Mouse (Mus musculus) limb, embryonic 13.5 days (tissue): Measurements from ENCODE around the gene Gm21992. TPM values are rescaled to one million over a fixed set of nuclear protein-coding genes. Genes with fewer than 3 reads are reported as not detected.

Source experiments
- ATAC-seq: fragments of 200-750 bp; cut with Nextera tagmentation; 2 replicates; pipeline ENCODE4 v1.8.0; 2017; ENCODE audit warnings: low read depth, moderate number of reproducible peaks, moderate TSS enrichment; ENCODE audit not compliant: low FRiP score
- H3K27ac ChIP-seq: fragments of 300-500 bp; sonication (generic); 2 replicates; pipeline ENCODE4 v1.5.1; 2015; ENCODE audit warnings: inconsistent platforms, mild to moderate bottlenecking, moderate library complexity
- H3K27me3 ChIP-seq: fragments of 300-500 bp; sonication (generic); 2 replicates; pipeline ENCODE4 v1.6.1; 2015; ENCODE audit warnings: mild to moderate bottlenecking, inconsistent platforms
- H3K36me3 ChIP-seq: fragments of 300-500 bp; sonication (generic); 2 replicates; pipeline ENCODE4 v1.6.1; 2015; ENCODE audit warnings: inconsistent platforms, mild to moderate bottlenecking, moderate library complexity
- H3K4me1 ChIP-seq: fragments of 300-500 bp; sonication (generic); 2 replicates; pipeline ENCODE4 v1.6.1; 2015; ENCODE audit warnings: inconsistent platforms
- H3K4me2 ChIP-seq: fragments of 300-500 bp; sonication (generic); replicated peaks from 2 replicates; pipeline ENCODE4 v1.6.1; 2015; ENCODE audit warnings: inconsistent platforms, mild to moderate bottlenecking, moderate library complexity
- H3K4me3 ChIP-seq: fragments of 300-500 bp; sonication (generic); 2 replicates; pipeline ENCODE4 v1.5.1; 2015; ENCODE audit warnings: moderate library complexity, mild to moderate bottlenecking, inconsistent platforms
- H3K9ac ChIP-seq: fragments of 300-500 bp; sonication (generic); 2 replicates; pipeline ENCODE4 v1.6.1; 2015; ENCODE audit warnings: mild to moderate bottlenecking, inconsistent platforms
- H3K9me3 ChIP-seq: fragments of 300-500 bp; sonication (generic); 2 replicates; pipeline ENCODE4 v1.6.1; 2016; ENCODE audit warnings: inconsistent platforms
- WGBS: fragments of 180-500 bp; shearing (Covaris S2); methylation state at CpG from one replicate; pipeline ENCODE4 v1.1.7; 2015; 5-methylcytosine and 5-hydroxymethylcytosine counted together
- polyA plus RNA-seq: library from polyadenylated mRNA; unstranded; fragments of >200 nt; fragmentation: Nextera tagmentation; extraction: Ambion mirVana; gene quantifications from 2 replicates; pipeline ENCODE4 v1.2.1, GENCODE M21; 2015

Gm21992 gene
- polyA plus RNA-seq, 1 experiment from 2014 or later: 48.8 TPM

DNA sequence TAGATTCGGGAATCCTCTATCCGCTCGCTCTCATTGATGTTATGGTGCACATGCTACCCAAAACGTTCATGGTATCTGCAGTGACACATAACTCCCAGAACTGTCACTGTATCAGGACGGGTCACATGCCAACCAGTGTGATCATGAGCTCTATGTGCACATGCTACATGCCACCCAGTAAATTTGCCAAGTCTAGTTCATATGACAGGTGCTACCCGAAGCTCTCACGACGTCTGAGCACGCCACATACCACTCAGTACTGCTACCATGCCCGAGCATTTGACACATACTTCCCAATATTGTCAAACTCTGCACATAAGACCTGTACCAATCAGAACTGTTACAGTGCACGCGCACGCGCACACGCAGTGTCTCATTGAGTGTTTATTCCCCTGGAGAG, 91.3 kb downstream of the Gm21992 start:
- WGBS: 79% methylated on average over 15 of the region's 15 CpGs
- H3K9me3 ChIP-seq: no peaks in the 10 kb centered on the region
- H3K27ac ChIP-seq: no peak overlapping the region
- peaks cover 4% of the 10 kb centered on the region for H3K27me3 ChIP-seq
- H3K36me3 ChIP-seq: no peaks in the 10 kb centered on the region
- H3K4me2 ChIP-seq: no peak overlapping the region
- no peak overlapping the region for H3K9ac ChIP-seq
- ATAC-seq: no peak
- H3K4me3 ChIP-seq: no peak overlapping the region
- peaks cover 22% of the 10 kb centered on the region for H3K4me1 ChIP-seq

DNA sequence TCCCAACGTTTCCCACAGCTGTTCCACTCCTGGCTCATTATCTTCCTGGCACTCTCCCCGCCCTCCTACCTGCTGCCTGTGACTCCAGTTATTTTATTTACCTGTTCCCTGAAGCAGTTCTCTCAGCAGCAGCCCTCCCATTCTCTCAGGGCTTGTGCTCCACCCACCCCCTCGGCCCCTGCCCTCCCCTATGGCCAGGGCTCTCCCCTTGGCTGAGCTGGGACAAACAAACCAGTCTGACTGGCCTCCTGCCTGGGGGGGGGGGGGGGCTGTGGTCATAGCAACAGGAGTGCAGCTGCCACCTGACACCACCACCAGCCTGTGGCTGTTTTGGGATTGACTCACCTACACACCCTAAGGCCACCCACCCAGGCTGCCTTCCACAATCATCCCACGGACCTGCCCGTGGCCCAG, 92.1 kb downstream of the Gm21992 start:
- Histone ChIP-seq H3K27me3 (peaks cover 12% of the 10 kb centered on the region), H3K36me3 (no peaks in the 10 kb centered on the region), H3K9me3 (no peaks in the 10 kb centered on the region), H3K4me3 (no peak overlapping the region), H3K9ac (no peak overlapping the region), H3K4me2 (no peak overlapping the region), H3K4me1 (peaks cover 22% of the 10 kb centered on the region), H3K27ac (no peak overlapping the region)
- no peak for ATAC-seq
- 19% methylated on average over 5 of the region's 5 CpGs for WGBS

DNA sequence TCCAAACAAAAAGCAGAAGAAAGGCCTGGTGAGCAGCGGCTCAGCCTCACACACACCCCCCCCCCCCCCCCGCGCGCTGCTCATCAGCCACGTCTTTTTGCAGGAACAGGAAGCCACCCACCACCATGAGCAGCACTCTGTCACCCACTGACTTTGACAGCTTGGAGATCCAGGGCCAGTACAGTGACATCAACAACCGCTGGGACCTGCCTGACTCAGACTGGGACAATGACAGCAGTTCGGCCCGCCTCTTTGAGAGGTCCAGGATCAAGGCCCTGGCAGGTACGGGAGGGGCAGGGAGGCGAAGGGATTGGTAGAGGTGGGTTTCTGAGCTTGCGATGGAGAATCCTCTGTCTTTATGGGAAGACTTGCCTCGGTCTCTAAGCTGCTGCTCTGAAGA, 92.7 kb downstream of the Gm21992 start:
- H3K9me3 ChIP-seq: no peaks in the 10 kb centered on the region
- no peak overlapping the region for H3K27ac ChIP-seq
- ATAC-seq: no peak
- 25% methylated on average over 12 of the region's 12 CpGs for WGBS
- peaks cover 18% of the 10 kb centered on the region for H3K27me3 ChIP-seq
- no peak overlapping the region for H3K4me2 ChIP-seq
- H3K9ac ChIP-seq: no peak overlapping the region
- H3K36me3 ChIP-seq: no peaks in the 10 kb centered on the region
- no peak overlapping the region for H3K4me3 ChIP-seq
- peaks cover 22% of the 10 kb centered on the region for H3K4me1 ChIP-seq

DNA sequence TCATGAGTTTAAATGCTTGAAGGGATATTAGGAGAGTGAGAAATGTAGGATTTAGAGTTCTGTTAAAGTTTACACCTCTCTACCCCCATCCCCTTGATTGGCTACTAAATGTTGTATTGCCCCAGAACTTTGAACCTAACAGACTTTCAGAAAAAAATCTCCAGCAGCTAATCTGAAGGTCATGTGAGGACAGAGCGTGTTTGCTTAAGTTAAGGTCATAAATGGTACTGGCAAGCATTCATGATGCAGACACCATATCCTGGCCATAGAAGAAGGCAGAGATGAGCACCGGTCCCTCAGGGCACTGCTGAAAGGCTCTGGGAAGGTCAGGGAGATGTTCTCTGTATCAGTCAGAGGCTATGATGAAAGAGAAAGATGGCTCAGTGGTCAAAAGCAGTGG, 94.1 kb downstream of the Gm21992 start:
- Histone ChIP-seq H3K9ac (no peak overlapping the region), H3K27ac (no peak overlapping the region), H3K4me3 (no peak overlapping the region), H3K9me3 (no peaks in the 10 kb centered on the region), H3K4me2 (no peak overlapping the region), H3K4me1 (peaks cover 29% of the 10 kb centered on the region), H3K27me3 (peaks cover 33% of the 10 kb centered on the region), H3K36me3 (no peaks in the 10 kb centered on the region)
- WGBS: 93% methylated on average over 2 of the region's 2 CpGs
- no peak for ATAC-seq

DNA sequence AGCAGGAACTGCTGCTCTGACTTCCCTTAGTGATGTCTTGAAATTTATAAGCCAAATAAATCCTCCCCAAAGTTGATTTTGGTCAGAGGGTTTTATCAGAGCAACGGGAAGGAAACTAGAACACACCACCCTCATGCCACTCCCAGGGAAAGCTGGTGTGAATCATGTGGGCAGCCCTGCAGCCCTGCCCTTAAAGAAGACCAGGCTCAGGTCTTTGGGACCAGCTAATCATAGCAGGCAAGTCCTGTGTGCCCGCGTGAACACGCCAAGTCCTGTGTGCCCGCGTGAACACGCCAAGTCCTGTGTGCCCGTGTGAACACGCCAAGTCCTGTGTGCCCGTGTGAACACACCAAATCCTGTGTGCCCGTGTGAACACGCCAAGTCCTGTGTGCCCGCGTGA, 94.7 kb downstream of the Gm21992 start:
- ATAC-seq: no peak

DNA sequence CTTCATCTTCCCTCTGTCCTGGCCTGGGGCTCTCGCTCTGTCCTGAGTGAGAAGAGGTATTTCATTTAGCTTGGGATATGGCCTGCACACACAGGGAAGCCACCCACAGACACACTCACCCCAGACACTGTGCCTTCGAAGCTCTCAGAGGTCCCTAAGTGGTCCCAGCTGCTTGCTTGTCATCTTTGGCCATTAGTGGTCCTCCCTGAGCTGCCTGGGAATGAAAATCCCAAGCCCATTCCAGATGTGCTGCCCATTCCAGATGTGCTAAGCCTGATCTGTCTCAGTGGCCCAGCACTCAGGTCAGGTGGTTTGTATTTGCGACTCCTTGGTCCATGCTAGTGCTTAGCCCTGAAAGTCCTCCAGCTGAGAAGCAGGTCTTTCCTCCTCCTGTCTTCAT, 97.5 kb downstream of the Gm21992 start:
- Histone ChIP-seq H3K36me3 (no peaks in the 10 kb centered on the region), H3K9me3 (no peaks in the 10 kb centered on the region), H3K4me3 (no peak overlapping the region), H3K27me3 (peaks cover 64% of the 10 kb centered on the region), H3K27ac (no peak overlapping the region), H3K9ac (no peak overlapping the region), H3K4me1 (peaks cover 12% of the 10 kb centered on the region), H3K4me2 (no peak overlapping the region)
- ATAC-seq: no peak
- 25% methylated on average over 3 of the region's 3 CpGs for WGBS

More for the DNA sequence above, 94.7 kb downstream of the Gm21992 start:
- no peaks in the 10 kb centered on the region for H3K36me3 ChIP-seq
- H3K9ac ChIP-seq: no peak overlapping the region
- peaks cover 38% of the 10 kb centered on the region for H3K27me3 ChIP-seq
- H3K4me3 ChIP-seq: no peak overlapping the region
- no peak overlapping the region for H3K4me2 ChIP-seq
- peaks cover 29% of the 10 kb centered on the region for H3K4me1 ChIP-seq
- no peak overlapping the region for H3K27ac ChIP-seq
- H3K9me3 ChIP-seq: no peaks in the 10 kb centered on the region
- 95% methylated on average over 14 of the region's 14 CpGs for WGBS

DNA sequence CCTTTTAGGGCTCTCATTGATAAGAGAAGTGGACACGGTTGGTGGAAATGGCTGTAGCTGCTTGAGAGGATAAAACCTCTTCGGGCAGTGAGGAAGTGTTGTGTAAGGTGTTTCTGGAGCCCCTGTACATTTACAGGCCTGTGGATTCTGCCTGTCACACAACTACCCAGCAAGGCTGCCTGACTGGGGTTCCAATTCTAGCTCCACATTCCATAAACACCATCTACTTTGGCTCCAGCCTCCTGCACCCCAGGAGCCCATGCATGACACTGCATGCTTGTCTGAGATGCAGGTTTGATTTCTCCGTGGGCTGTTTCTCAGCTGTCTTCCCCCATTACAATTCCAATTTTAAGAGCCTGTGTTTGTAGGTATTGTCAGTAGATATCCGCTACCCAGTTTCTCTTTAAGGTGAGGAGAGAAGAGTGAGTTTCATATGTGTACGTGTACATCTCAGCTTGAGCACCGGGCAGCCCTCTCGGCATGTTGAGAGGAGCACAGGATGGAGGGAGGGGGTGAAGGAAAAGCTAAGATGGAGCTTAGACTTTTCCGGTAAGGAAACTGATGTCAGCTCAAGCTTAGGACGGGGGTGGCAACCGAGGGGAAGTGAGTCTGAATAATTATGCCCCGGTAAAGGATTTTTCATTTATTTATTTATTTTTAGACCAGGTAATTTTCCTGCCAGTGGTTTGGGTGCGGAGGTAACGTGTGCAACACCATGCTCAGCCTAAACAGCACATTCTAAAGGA, 98.5 kb downstream of the Gm21992 start:
- H3K9ac ChIP-seq: no peak overlapping the region
- H3K4me1 ChIP-seq: peaks cover 12% of the 10 kb centered on the region
- H3K4me3 ChIP-seq: peak overlapping the region; percentile 63
- peaks cover 61% of the 10 kb centered on the region for H3K27me3 ChIP-seq
- WGBS: 34% methylated on average over 13 of the region's 13 CpGs
- no peaks in the 10 kb centered on the region for H3K9me3 ChIP-seq
- H3K36me3 ChIP-seq: no peaks in the 10 kb centered on the region
- no peak for ATAC-seq
- H3K4me2 ChIP-seq: peak overlapping the region; percentile 100
- H3K27ac ChIP-seq: no peak overlapping the region

DNA sequence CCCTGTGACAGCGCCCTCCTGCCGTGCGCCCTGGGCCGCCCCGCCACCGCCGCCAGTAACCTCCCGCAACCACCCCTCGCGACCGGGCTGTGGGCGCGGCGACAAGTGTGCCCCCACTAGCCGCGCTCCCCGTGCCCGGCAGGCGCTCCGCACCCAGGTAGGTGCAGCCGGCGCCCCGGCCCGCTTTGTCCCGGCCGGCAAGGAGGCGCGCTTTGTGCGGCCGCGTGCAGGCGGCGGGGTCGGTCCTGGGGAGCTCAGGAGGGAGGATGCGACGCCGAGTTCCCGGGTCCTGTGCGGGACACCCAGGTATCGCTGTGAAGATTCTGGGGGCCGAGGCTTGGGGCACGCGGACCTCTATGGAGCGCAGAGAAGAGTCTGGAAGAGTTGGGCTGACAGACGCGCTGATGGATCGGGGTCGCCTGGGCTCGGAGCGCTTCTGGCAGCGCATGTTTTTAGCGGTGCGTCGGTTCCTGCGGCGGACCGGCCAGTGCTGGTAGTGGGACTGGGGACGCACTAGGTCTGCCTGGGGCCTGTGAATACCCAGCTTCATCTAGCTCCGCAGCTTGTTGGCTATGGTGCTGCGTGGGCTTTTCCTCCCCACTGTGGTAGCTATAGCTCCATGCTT, 99.1 kb downstream of the Gm21992 start:
- no peaks in the 10 kb centered on the region for H3K9me3 ChIP-seq
- H3K4me3 ChIP-seq: peak overlapping the region; percentile 63
- H3K27ac ChIP-seq: no peak overlapping the region
- H3K4me1 ChIP-seq: peaks cover 12% of the 10 kb centered on the region
- no peaks in the 10 kb centered on the region for H3K36me3 ChIP-seq
- H3K27me3 ChIP-seq: peaks cover 61% of the 10 kb centered on the region
- WGBS: under 1% methylated on average over 58 of the region's 60 CpGs
- H3K9ac ChIP-seq: peak overlapping the region; percentile 65
- H3K4me2 ChIP-seq: peak overlapping the region; percentile 100
- no peak; the same call in 1 of the 2 replicates for ATAC-seq

DNA sequence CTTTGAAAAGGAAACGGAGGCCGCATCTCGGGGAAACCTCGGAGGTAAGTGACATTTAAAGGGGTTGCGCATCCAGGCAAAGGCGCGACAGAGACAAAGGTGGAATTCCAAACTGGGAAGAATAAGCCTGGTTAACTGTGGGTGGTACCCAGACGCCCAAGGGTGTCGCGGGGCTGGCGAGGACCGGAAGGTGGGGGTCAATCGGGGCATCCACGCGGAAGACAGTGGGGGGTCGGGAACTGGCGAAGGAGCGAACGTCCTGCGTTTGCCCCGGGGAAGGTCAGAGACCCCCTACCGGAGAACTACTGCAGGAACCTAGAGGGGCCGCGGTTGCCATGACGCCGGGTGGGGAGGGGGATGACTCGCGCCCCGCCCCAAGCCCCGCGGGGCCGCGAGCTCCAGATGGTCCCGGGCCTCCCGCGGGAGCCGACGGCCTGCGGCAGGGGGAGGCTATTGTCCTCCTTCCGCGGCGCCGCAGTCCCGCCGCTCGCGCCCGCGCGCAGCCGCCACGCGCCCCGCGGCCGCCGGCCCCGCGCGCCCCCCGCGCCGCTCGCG, 99.7 kb downstream of the Gm21992 start:
- H3K4me3 ChIP-seq: peak overlapping the region; percentile 63
- no peak overlapping the region for H3K27ac ChIP-seq
- peak overlapping the region; percentile 100 for H3K4me2 ChIP-seq
- H3K27me3 ChIP-seq: peaks cover 61% of the 10 kb centered on the region
- H3K9ac ChIP-seq: peak overlapping the region; percentile 65
- no peaks in the 10 kb centered on the region for H3K9me3 ChIP-seq
- WGBS: 1% methylated on average over 38 of the region's 65 CpGs
- H3K4me1 ChIP-seq: peaks cover 12% of the 10 kb centered on the region
- H3K36me3 ChIP-seq: no peaks in the 10 kb centered on the region
- ATAC-seq: no peak

DNA sequence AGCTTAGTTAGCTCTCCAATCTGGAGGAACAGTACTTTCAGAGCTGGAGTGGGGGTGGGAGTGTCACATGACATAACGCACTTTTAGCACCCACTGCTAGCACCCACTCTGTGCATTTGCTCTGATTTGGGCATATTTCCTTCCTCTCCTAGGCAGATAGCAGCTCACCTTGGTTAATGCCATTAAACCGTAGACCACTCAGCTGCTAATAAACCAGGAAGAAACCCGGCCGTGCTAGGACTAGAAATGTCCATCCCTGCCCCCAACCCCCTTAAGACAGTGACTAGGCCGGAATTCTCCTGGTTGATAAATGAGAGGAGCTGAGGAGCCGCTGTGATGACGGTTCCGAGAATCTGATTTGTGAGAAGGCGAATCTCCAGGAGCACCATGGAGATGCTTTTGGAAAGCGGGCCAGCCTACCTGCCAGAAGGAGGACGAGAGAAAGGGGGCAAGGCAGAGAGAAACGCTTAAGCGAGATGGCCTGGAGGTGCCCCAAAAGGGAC, 100.3 kb downstream of the Gm21992 start, which contains the start of gene Sptbn2:
Gene Sptbn2, plus strand, starts transcription at position 70 of the 503 bp plus-strand sequence.
- Histone ChIP-seq H3K36me3 (no peaks in the 10 kb centered on the region), H3K4me2 (peak within 1 kb of the TSS; percentile 100), H3K9me3 (no peaks in the 10 kb centered on the region), H3K4me3 (peak within 1 kb of the TSS; percentile 63), H3K4me1 (peaks cover 12% of the 10 kb centered on the region), H3K27me3 (peaks cover 61% of the 10 kb centered on the region), H3K27ac (no peak within 1 kb of the TSS), H3K9ac (peak within 1 kb of the TSS; percentile 65)
- ATAC-seq: no peak
- 8% methylated on average over 13 of the region's 13 CpGs for WGBS

DNA sequence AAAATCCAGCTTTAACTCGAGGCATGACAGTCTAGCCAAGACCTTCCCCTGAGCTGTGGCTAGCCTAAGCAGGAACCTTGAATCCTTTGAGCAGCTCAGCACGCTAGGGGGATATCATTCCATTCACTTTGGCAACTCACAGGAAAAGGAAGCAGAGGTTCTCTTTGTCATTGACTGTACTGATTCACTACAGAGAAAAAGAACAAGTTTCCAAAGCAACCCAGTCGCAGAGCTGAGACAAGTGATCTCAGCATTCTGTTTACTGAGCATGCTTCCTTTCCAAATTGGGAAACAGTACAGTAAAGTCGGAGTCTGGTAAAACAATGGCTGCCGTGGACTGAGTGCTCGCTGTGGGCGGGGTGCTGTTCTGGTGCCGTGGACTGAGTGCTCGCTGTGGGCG, 102.6 kb downstream of the Gm21992 start:
- H3K9me3 ChIP-seq: no peaks in the 10 kb centered on the region
- no peak overlapping the region for H3K4me3 ChIP-seq
- ATAC-seq: no peak
- H3K4me2 ChIP-seq: no peak overlapping the region
- 88% methylated on average over 10 of the region's 10 CpGs for WGBS
- no peak overlapping the region for H3K27ac ChIP-seq
- H3K27me3 ChIP-seq: peaks cover 47% of the 10 kb centered on the region
- peaks cover 12% of the 10 kb centered on the region for H3K4me1 ChIP-seq
- no peak overlapping the region for H3K9ac ChIP-seq
- no peaks in the 10 kb centered on the region for H3K36me3 ChIP-seq

DNA sequence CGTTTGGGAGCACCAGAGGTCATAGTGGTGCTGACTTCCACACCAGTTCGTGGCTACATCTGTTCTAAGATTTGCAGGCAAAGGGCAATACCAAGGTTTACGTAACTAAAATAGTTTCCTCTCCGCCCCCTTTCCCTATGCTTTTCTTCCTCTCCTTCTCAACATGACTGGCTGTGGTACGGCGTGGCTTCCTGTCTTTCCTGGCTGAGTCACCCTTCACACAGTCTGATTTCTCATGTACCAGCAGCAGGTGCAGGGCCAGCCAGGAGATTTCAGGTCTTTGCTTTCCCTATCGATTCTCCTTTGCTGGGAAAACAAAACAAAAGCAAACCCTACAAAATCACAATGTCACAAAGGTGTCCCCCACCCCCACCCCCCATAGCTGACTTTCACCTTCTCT, 110.2 kb downstream of the Gm21992 start:
- no peaks in the 10 kb centered on the region for H3K9me3 ChIP-seq
- 72% methylated on average over 7 of the region's 7 CpGs for WGBS
- H3K4me1 ChIP-seq: peaks cover 9% of the 10 kb centered on the region; the same call in 1 of the 2 replicates
- no peak overlapping the region for H3K4me3 ChIP-seq
- H3K9ac ChIP-seq: no peak overlapping the region
- no peak overlapping the region for H3K27ac ChIP-seq
- ATAC-seq: no peak
- H3K4me2 ChIP-seq: no peak overlapping the region
- peaks cover 59% of the 10 kb centered on the region for H3K27me3 ChIP-seq
- H3K36me3 ChIP-seq: no peaks in the 10 kb centered on the region
